Mouse (Mus musculus) ES-E14 (cell line): ENCODE measurements around the gene Foxf1.

Experiments used
- CHD2 ChIP-seq: IDR thresholded peaks from 2 replicates; pipeline ENCODE4 v1.6.1; 2014; ENCODE audit warnings: mild to moderate bottlenecking, low read depth, low read length, inconsistent platforms
- HCFC1 ChIP-seq: IDR thresholded peaks from 2 replicates; pipeline ENCODE4 v1.6.1; 2012; ENCODE audit warnings: low read length, inconsistent platforms, borderline replicate concordance; ENCODE audit not compliant: insufficient read depth
- MAFK ChIP-seq: IDR thresholded peaks from 2 replicates; pipeline ENCODE4 v1.6.1; 2014; ENCODE audit warnings: mild to moderate bottlenecking, low read depth, low read length, inconsistent platforms; ENCODE audit not compliant: insufficient read depth
- ZC3H11A ChIP-seq: IDR thresholded peaks from 2 replicates; pipeline ENCODE4 v1.6.1; 2012; ENCODE audit warnings: low read depth, mild to moderate bottlenecking, inconsistent platforms, low read length, borderline replicate concordance
- ZNF384 ChIP-seq: IDR thresholded peaks from 2 replicates; pipeline ENCODE4 v1.6.1; 2012; ENCODE audit warnings: low read depth, low read length, inconsistent platforms

- TF ChIP-seq ZC3H11A (no peak), HCFC1 (no peak), CHD2 (no peak), MAFK (no peak), ZNF384 (no peak)
These were observed 40.5 kb downstream of the Foxf1 start for GRCm38 (mm10) chr8:121124547-121125239.
